Mouse (Mus musculus) intestine, embryonic 14.5 days (tissue): ENCODE data around the gene Pcbd2. TPM values are rescaled to one million over a fixed set of nuclear protein-coding genes. Genes with fewer than 3 reads are reported as not detected.

Experiments used
- ATAC-seq: fragments of 200-750 bp; cut with Nextera tagmentation; replicated peaks from 2 replicates; pipeline ENCODE4 v1.8.0; 2017; ENCODE audit warnings: low read depth, moderate number of reproducible peaks, moderate TSS enrichment, moderate library complexity; ENCODE audit not compliant: low FRiP score, low TSS enrichment
- DNase-seq: peaks from one replicate; pipeline ENCODE4 v3.0.0-alpha.2; 2018; ENCODE audit warnings: low spot score
- H3K27ac ChIP-seq: fragments of 300-500 bp; sonication (generic); 2 replicates; pipeline ENCODE4 v1.5.1; 2014; ENCODE audit warnings: low read depth, mild to moderate bottlenecking, control low read depth
- H3K27me3 ChIP-seq: fragments of 300-500 bp; sonication (generic); replicated peaks from 2 replicates; pipeline ENCODE4 v1.6.1; 2014; ENCODE audit warnings: low read length, control low read depth; ENCODE audit not compliant: control insufficient read depth, insufficient read depth
- H3K36me3 ChIP-seq: fragments of 300-500 bp; sonication (generic); 2 replicates; pipeline ENCODE4 v1.6.1; 2014; ENCODE audit warnings: low read length, control low read depth; ENCODE audit not compliant: control insufficient read depth, insufficient read depth
- H3K4me1 ChIP-seq: fragments of 300-500 bp; sonication (generic); replicated peaks from 2 replicates; pipeline ENCODE4 v1.6.1; 2014; ENCODE audit warnings: low read length, control low read depth, mixed read lengths; ENCODE audit not compliant: control insufficient read depth, insufficient read depth
- H3K4me2 ChIP-seq: fragments of 300-500 bp; sonication (generic); 2 replicates; pipeline ENCODE4 v1.6.1; 2014; ENCODE audit warnings: low read length
- H3K4me3 ChIP-seq: fragments of 300-500 bp; sonication (generic); 2 replicates; pipeline ENCODE4 v1.5.1; 2014; ENCODE audit warnings: low read depth, low read length, control low read depth, mixed read lengths
- H3K9ac ChIP-seq: fragments of 300-500 bp; sonication (generic); 2 replicates; pipeline ENCODE4 v1.6.1; 2014; ENCODE audit warnings: mild to moderate bottlenecking, low read length
- H3K9me3 ChIP-seq: fragments of 300-500 bp; sonication (generic); 2 replicates; pipeline ENCODE4 v1.6.1; 2016; ENCODE audit warnings: low read length, control low read depth; ENCODE audit not compliant: control insufficient read depth
- WGBS: fragments of 180-500 bp; shearing (Covaris S2); extraction: QIAGEN DNeasy Blood & Tissue Kit; methylation state at CpG from one replicate; pipeline ENCODE4 v1.1.7; 2014; 5-methylcytosine and 5-hydroxymethylcytosine counted together
- polyA plus RNA-seq: library from polyadenylated mRNA; unstranded; fragments of >200 nt; fragmentation: Nextera tagmentation; extraction: Ambion mirVana; gene quantifications from 2 replicates; pipeline ENCODE4 v1.2.1, GENCODE M21; 2014

Gene Pcbd2
- polyA plus RNA-seq, 1 experiment from 2014 or later, result 60.1 TPM

- Histone ChIP-seq H3K9me3 (no peaks in the 10 kb centered on the region), H3K27ac (no peak overlapping the region), H3K4me1 (no peaks in the 10 kb centered on the region), H3K27me3 (peaks cover 82% of the 10 kb centered on the region), H3K4me3 (0 out of 2 replicates have a peak overlapping the region, but pooled peaks have one; percentile 12), H3K9ac (no peak overlapping the region), H3K4me2 (peak overlapping the region; percentile 39), H3K36me3 (no peaks in the 10 kb centered on the region)
- 8% methylated on average over 30 of the region's 32 CpGs for WGBS
- DNase-seq (peak; percentile 77), ATAC-seq (peak; percentile 34; the same call in 1 of the 2 replicates)
These were observed 98.1 kb downstream of the Pcbd2 start for GRCm38 (mm10) chr13:55825245-55825681.

GRCm38 (mm10) chr13:55826008-55826671 is 99.0 kb downstream of the Pcbd2 start:
- no peak for ATAC-seq
- peak; percentile 84 for DNase-seq
- WGBS, result 6% methylated on average over 56 of the region's 56 CpGs
- H3K9me3 ChIP-seq, result no peaks in the 10 kb centered on the region
- no peak overlapping the region for H3K27ac ChIP-seq
- peaks cover 86% of the 10 kb centered on the region for H3K27me3 ChIP-seq
- H3K9ac ChIP-seq, result peak overlapping the region; percentile 20; the same call in 1 of the 2 replicates
- no peaks in the 10 kb centered on the region for H3K36me3 ChIP-seq
- H3K4me2 ChIP-seq, result peak overlapping the region; percentile 39
- H3K4me1 ChIP-seq, result 0 out of 2 replicates have a peak, but pooled peaks cover 5% of the 10 kb centered on the region
- 0 out of 2 replicates have a peak overlapping the region, but pooled peaks have one; percentile 12 for H3K4me3 ChIP-seq

Other genes with a start within 250 kb of the Pcbd2 start
- 120 and 134 TPM in 2 replicates for gene Dbn1, start 239.3 kb upstream of the Pcbd2 start, polyA plus RNA-seq
- 253 and 260 TPM in 2 replicates for gene Pdlim7, start 213.7 kb upstream of the Pcbd2 start, polyA plus RNA-seq
- gene Dok3, start 198.1 kb upstream of the Pcbd2 start, polyA plus RNA-seq, result 1.9 and 2.5 TPM in 2 replicates
- 63.9 and 73.1 TPM in 2 replicates for gene Ddx41, start 190.7 kb upstream of the Pcbd2 start, polyA plus RNA-seq
- gene Fam193b, start 156.2 kb upstream of the Pcbd2 start, polyA plus RNA-seq, result 28.8 and 33.6 TPM in 2 replicates
- gene Tmed9, start 153.6 kb upstream of the Pcbd2 start, polyA plus RNA-seq, result 59.9 and 64.8 TPM in 2 replicates
- gene B4galt7, start 127.5 kb upstream of the Pcbd2 start, polyA plus RNA-seq, result 12.6 and 17.4 TPM in 2 replicates
- 43.3 and 53.9 TPM in 2 replicates for gene Caml, start 104.4 kb upstream of the Pcbd2 start, polyA plus RNA-seq
- gene Ddx46, start 92.3 kb upstream of the Pcbd2 start, polyA plus RNA-seq, result 40.9 and 44.1 TPM in 2 replicates
- 66.2 and 66.4 TPM in 2 replicates for gene B230219D22Rik, start 34.2 kb upstream of the Pcbd2 start, polyA plus RNA-seq
- gene Txndc15, start 12.7 kb upstream of the Pcbd2 start, polyA plus RNA-seq, result 71.0 and 75.9 TPM in 2 replicates
- 0.23 TPM in 1 of 2 replicates, not detected in the other for gene Catsper3, start 57.2 kb downstream of the Pcbd2 start, polyA plus RNA-seq
- gene Pitx1, start 108.8 kb downstream of the Pcbd2 start, polyA plus RNA-seq, result 20.3 and 22.2 TPM in 2 replicates